Mouse (Mus musculus): Measurements from ENCODE around the gene Btnl4. TPM values are rescaled to one million over a fixed set of nuclear protein-coding genes. Genes with fewer than 3 reads are reported as not detected.

Gene Btnl4
- polyA plus RNA-seq, 1 experiment from 2014 or later: not detected

GRCm38 (mm10) chr17:34420014-34420413, 57.1 kb downstream of the Btnl4 start:
- WGBS: 75% methylated on average over 7 of the region's 7 CpGs

More at GRCm38 (mm10) chr17:34420014-34420413, 57.1 kb downstream of the Btnl4 start:
- Histone ChIP-seq H3K36me3 (no peaks in the 10 kb centered on the region), H3K27me3 (no peaks in the 10 kb centered on the region), H3K4me1 (replicated peaks) (no peaks in the 10 kb centered on the region), H3K4me2 (no peak overlapping the region), H3K4me3 (no peak overlapping the region), H3K9ac (no peak overlapping the region), H3K9me3 (no peaks in the 10 kb centered on the region), H3K27ac (replicated peaks) (no peak overlapping the region)
- ATAC-seq (ENCODE audit: low FRiP score, low read depth): no peak

Other genes with a start within 250 kb of the Btnl4 start
- gene H2-Ob, start 238.4 kb downstream of the Btnl4 start, polyA plus RNA-seq (2015; fragmentation: Nextera tagmentation; extraction: Ambion mirVana): 0.20 and 0.21 TPM in 2 replicates
- 1.6 and 2.5 TPM in 2 replicates for gene H2-Ab1, start 219.6 kb downstream of the Btnl4 start, polyA plus RNA-seq (2015; fragmentation: Nextera tagmentation; extraction: Ambion mirVana)
- 0.83 and 1.2 TPM in 2 replicates for gene H2-Aa, start 189.5 kb downstream of the Btnl4 start, polyA plus RNA-seq (2015; fragmentation: Nextera tagmentation; extraction: Ambion mirVana)
- gene H2-Eb1, start 171.5 kb downstream of the Btnl4 start, polyA plus RNA-seq (2015; fragmentation: Nextera tagmentation; extraction: Ambion mirVana): 3.4 and 4.1 TPM in 2 replicates
- 0.26 TPM in 2 replicates for gene H2-Eb2, start 151.7 kb downstream of the Btnl4 start, polyA plus RNA-seq (2015; fragmentation: Nextera tagmentation; extraction: Ambion mirVana)
- 0.05 TPM in 1 of 2 replicates, not detected in the other for gene Btnl2, start 122.5 kb downstream of the Btnl4 start, polyA plus RNA-seq (2015; fragmentation: Nextera tagmentation; extraction: Ambion mirVana)
- gene Btnl1, start 100.2 kb downstream of the Btnl4 start, polyA plus RNA-seq (2015; fragmentation: Nextera tagmentation; extraction: Ambion mirVana): not detected in 2 replicates
- gene BC051142, start 78.5 kb downstream of the Btnl4 start, polyA plus RNA-seq (2015; fragmentation: Nextera tagmentation; extraction: Ambion mirVana): 4.8 and 5.5 TPM in 2 replicates
- not detected in 2 replicates for gene Btnl6, start 40.0 kb upstream of the Btnl4 start, polyA plus RNA-seq (2015; fragmentation: Nextera tagmentation; extraction: Ambion mirVana)
- 7.8 and 7.9 TPM in 2 replicates for gene Notch4, start 87.0 kb upstream of the Btnl4 start, polyA plus RNA-seq (2015; fragmentation: Nextera tagmentation; extraction: Ambion mirVana)
- gene Gpsm3, start 112.5 kb upstream of the Btnl4 start, polyA plus RNA-seq (2015; fragmentation: Nextera tagmentation; extraction: Ambion mirVana): 4.1 TPM in 2 replicates
- 8.9 TPM in 2 replicates for gene Pbx2, start 113.9 kb upstream of the Btnl4 start, polyA plus RNA-seq (2015; fragmentation: Nextera tagmentation; extraction: Ambion mirVana)
- 1.8 TPM in 2 replicates for gene Ager, start 120.5 kb upstream of the Btnl4 start, polyA plus RNA-seq (2015; fragmentation: Nextera tagmentation; extraction: Ambion mirVana)
- 270 and 283 TPM in 2 replicates for gene Rnf5, start 126.4 kb upstream of the Btnl4 start, polyA plus RNA-seq (2015; fragmentation: Nextera tagmentation; extraction: Ambion mirVana)
- 123 and 142 TPM in 2 replicates for gene Agpat1, start 126.9 kb upstream of the Btnl4 start, polyA plus RNA-seq (2015; fragmentation: Nextera tagmentation; extraction: Ambion mirVana)
- 10.1 and 12.8 TPM in 2 replicates for gene Egfl8, start 138.7 kb upstream of the Btnl4 start, polyA plus RNA-seq (2015; fragmentation: Nextera tagmentation; extraction: Ambion mirVana)
- gene Ppt2, start 151.2 kb upstream of the Btnl4 start, polyA plus RNA-seq (2015; fragmentation: Nextera tagmentation; extraction: Ambion mirVana): 19.1 and 20.4 TPM in 2 replicates
- gene Prrt1, start 152.2 kb upstream of the Btnl4 start, polyA plus RNA-seq (2015; fragmentation: Nextera tagmentation; extraction: Ambion mirVana): 6.8 and 9.8 TPM in 2 replicates
- 16.1 and 16.4 TPM in 2 replicates for gene Fkbpl, start 167.4 kb upstream of the Btnl4 start, polyA plus RNA-seq (2015; fragmentation: Nextera tagmentation; extraction: Ambion mirVana)
- gene Atf6b, start 169.8 kb upstream of the Btnl4 start, polyA plus RNA-seq (2015; fragmentation: Nextera tagmentation; extraction: Ambion mirVana): 108 and 120 TPM in 2 replicates
- 0.27 and 0.31 TPM in 2 replicates for gene Tnxb, start 193.2 kb upstream of the Btnl4 start, polyA plus RNA-seq (2015; fragmentation: Nextera tagmentation; extraction: Ambion mirVana)